Mouse (Mus musculus) CH12.LX (cell line): ENCODE data around the gene Adcy5. TPM values are rescaled to one million over a fixed set of nuclear protein-coding genes. Genes with fewer than 3 reads are reported as not detected.

Experiments used
- DNase-seq: peaks from one replicate; pipeline ENCODE4 v3.0.0-alpha.2; 2013; ENCODE audit errors: extremely low read depth
- H3K27ac ChIP-seq: 2 replicates; pipeline ENCODE4 v1.5.1; 2012; ENCODE audit warnings: low read depth, mild to moderate bottlenecking, control low read depth, moderate library complexity; ENCODE audit not compliant: insufficient read depth
- H3K27me3 ChIP-seq: replicated peaks from 2 replicates; pipeline ENCODE3; 2012; ENCODE audit warnings: inconsistent platforms
- H3K36me3 ChIP-seq, 2 experiments: replicated peaks in 1 of 2; 2 replicates each; pipeline versions ENCODE3 to v1.6.1; 2012; ENCODE audit warnings: inconsistent platforms in 1 of 2, low read length in 1 of 2, mild to moderate bottlenecking in 1 of 2, mixed read lengths in 1 of 2, moderate library complexity in 1 of 2; ENCODE audit not compliant: control insufficient read depth in 1 of 2, insufficient read depth in 1 of 2
- H3K4me1 ChIP-seq, 2 experiments: 2 replicates each; pipeline ENCODE4 v1.6.1; 2012; ENCODE audit warnings: inconsistent platforms in 1 of 2, moderate library complexity in 1 of 2; ENCODE audit not compliant: insufficient read depth in 2 of 2, control insufficient read depth in 1 of 2
- H3K4me2 ChIP-seq: 2 replicates; pipeline ENCODE4 v1.6.1; 2012; ENCODE audit warnings: low read depth, mild to moderate bottlenecking, control low read depth; ENCODE audit not compliant: poor library complexity, insufficient read depth, severe bottlenecking
- H3K4me3 ChIP-seq, 3 experiments: fragments of 150-350 bp in 1 of 3; sonication (generic) in 1 of 3; replicated peaks in 1 of 3; 2 replicates each; pipeline versions ENCODE3 to v1.5.1; 2011 to 2012; ENCODE audit warnings: low read depth in 2 of 3, low read length in 2 of 3, mild to moderate bottlenecking in 2 of 3, moderate library complexity in 2 of 3, control low read depth in 1 of 3, improper control_type of control experiment in 1 of 3, inconsistent platforms in 1 of 3, mixed read lengths in 1 of 3; ENCODE audit not compliant: poor library complexity in 1 of 3
- H3K79me2 ChIP-seq: replicated peaks from 2 replicates; pipeline ENCODE4 v1.6.1; 2012; ENCODE audit warnings: mild to moderate bottlenecking, moderate library complexity; ENCODE audit not compliant: control insufficient read depth, poor library complexity, insufficient read depth, severe bottlenecking; ENCODE audit errors: extremely low read depth
- H3K9ac ChIP-seq: 2 replicates; pipeline ENCODE4 v1.6.1; 2012; ENCODE audit warnings: low read depth, mild to moderate bottlenecking, control low read depth, moderate library complexity; ENCODE audit not compliant: insufficient read depth
- H3K9me3 ChIP-seq: replicated peaks from 2 replicates; pipeline ENCODE3; 2012; ENCODE audit warnings: low read length, inconsistent platforms, mixed read lengths
- BHLHE40 ChIP-seq: IDR thresholded peaks from 2 replicates; pipeline ENCODE4 v1.6.1; 2011; ENCODE audit warnings: mild to moderate bottlenecking, low read depth, low read length, improper control_type of control experiment
- CHD1 ChIP-seq: IDR thresholded peaks from 2 replicates; pipeline ENCODE4 v1.6.1; 2012; ENCODE audit warnings: low read depth, low read length, improper control_type of control experiment, inconsistent platforms
- E2F4 ChIP-seq: IDR thresholded peaks from 2 replicates; pipeline ENCODE4 v1.6.1; 2011; ENCODE audit warnings: low read depth, low read length, improper control_type of control experiment; ENCODE audit not compliant: insufficient replicate concordance
- EP300 ChIP-seq: IDR thresholded peaks from 2 replicates; pipeline ENCODE4 v1.6.1; 2011; ENCODE audit warnings: low read length, improper control_type of control experiment
- ETS1 ChIP-seq: conservative IDR thresholded peaks from 2 replicates; pipeline ENCODE4 v1.6.1; 2012; ENCODE audit warnings: low read depth, mild to moderate bottlenecking, inconsistent platforms, low read length, improper control_type of control experiment, moderate library complexity
- HCFC1 ChIP-seq: IDR thresholded peaks from 2 replicates; pipeline ENCODE4 v1.6.1; 2012; ENCODE audit warnings: low read depth, mild to moderate bottlenecking, inconsistent platforms, low read length, improper control_type of control experiment
- IRF4 ChIP-seq: IDR thresholded peaks from 2 replicates; pipeline ENCODE4 v1.6.1; 2014; ENCODE audit warnings: low read depth, mild to moderate bottlenecking, inconsistent platforms, low read length, improper control_type of control experiment
- JUND ChIP-seq: conservative IDR thresholded peaks from 2 replicates; pipeline ENCODE4 v1.6.1; 2011; ENCODE audit warnings: low read depth, low read length, improper control_type of control experiment
- MAFK ChIP-seq: IDR thresholded peaks from 2 replicates; pipeline ENCODE4 v1.6.1; 2011; ENCODE audit warnings: low read length, improper control_type of control experiment; ENCODE audit not compliant: insufficient replicate concordance
- MAX ChIP-seq: IDR thresholded peaks from 2 replicates; pipeline ENCODE4 v1.6.1; 2011; ENCODE audit warnings: low read length, improper control_type of control experiment
- MEF2A ChIP-seq: IDR thresholded peaks from 2 replicates; pipeline ENCODE4 v1.6.1; 2014; ENCODE audit warnings: low read depth, mild to moderate bottlenecking, inconsistent platforms, low read length, improper control_type of control experiment, borderline replicate concordance
- MXI1 ChIP-seq: IDR thresholded peaks from 2 replicates; pipeline ENCODE4 v1.6.1; 2011; ENCODE audit warnings: mild to moderate bottlenecking, low read depth, low read length, improper control_type of control experiment
- MYC ChIP-seq: IDR thresholded peaks from 2 replicates; pipeline ENCODE4 v1.6.1; 2011; ENCODE audit warnings: low read depth, mild to moderate bottlenecking, improper control_type of control experiment, low read length
- NELFE ChIP-seq: IDR thresholded peaks from 2 replicates; pipeline ENCODE4 v1.6.1; 2011; ENCODE audit warnings: low read depth, low read length, improper control_type of control experiment
- NRF1 ChIP-seq: IDR thresholded peaks from 2 replicates; pipeline ENCODE4 v1.6.1; 2014; ENCODE audit warnings: low read depth, mild to moderate bottlenecking, inconsistent platforms, low read length, improper control_type of control experiment, moderate library complexity
- PAX5 ChIP-seq: IDR thresholded peaks from 2 replicates; pipeline ENCODE4 v1.6.1; 2012; ENCODE audit warnings: low read length, inconsistent platforms, mixed read lengths
- RAD21 ChIP-seq: IDR thresholded peaks from 2 replicates; pipeline ENCODE4 v1.6.1; 2011; ENCODE audit warnings: low read depth, mild to moderate bottlenecking, low read length, improper control_type of control experiment, moderate library complexity
- SIN3A ChIP-seq: IDR thresholded peaks from 2 replicates; pipeline ENCODE4 v1.6.1; 2012; ENCODE audit warnings: low read length, improper control_type of control experiment, inconsistent platforms
- SMC3 ChIP-seq: IDR thresholded peaks from 2 replicates; pipeline ENCODE4 v1.6.1; 2011; ENCODE audit warnings: low read depth, low read length, improper control_type of control experiment
- TBP ChIP-seq: conservative IDR thresholded peaks from 2 replicates; pipeline ENCODE4 v1.6.1; 2011; ENCODE audit warnings: low read depth, low read length, improper control_type of control experiment
- ZC3H11A ChIP-seq: IDR thresholded peaks from 2 replicates; pipeline ENCODE4 v1.6.1; 2012; ENCODE audit warnings: low read depth, mild to moderate bottlenecking, inconsistent platforms, low read length, improper control_type of control experiment
- ZKSCAN1 ChIP-seq: IDR thresholded peaks from 2 replicates; pipeline ENCODE4 v1.6.1; 2012; ENCODE audit warnings: low read depth, inconsistent platforms, low read length, improper control_type of control experiment, borderline replicate concordance
- ZMIZ1 ChIP-seq: IDR thresholded peaks from 2 replicates; pipeline ENCODE4 v1.6.1; 2012; ENCODE audit warnings: low read depth, mild to moderate bottlenecking, inconsistent platforms, low read length, improper control_type of control experiment
- ZNF384 ChIP-seq: IDR thresholded peaks from 2 replicates; pipeline ENCODE4 v1.6.1; 2012; ENCODE audit warnings: low read depth, low read length, improper control_type of control experiment, inconsistent platforms
- dilution Hi-C: fragments of 300-500 bp; cut with MboI; formaldehyde crosslinking; loops from 2 replicates; pipeline ENCODE4 v1.14.3; 2020; ENCODE audit warnings: low sequenced_read_pairs; ENCODE audit not compliant: extremely low pct_unique_long_range_greater_than_20kb, extremely low pct_ligation_motif_present
- in situ Hi-C: fragments of 300-500 bp; cut with MboI; formaldehyde crosslinking; loops from 3 replicates; pipeline ENCODE4 v1.14.3; 2019; ENCODE audit warnings: low sequenced_read_pairs, low pct_ligation_motif_present, low pct_unique_long_range_greater_than_20kb, mixed read lengths
- polyA plus RNA-seq: library from polyadenylated mRNA; unstranded; fragments of >175 nt; gene quantifications from 2 replicates; pipeline ENCODE4 v1.2.1, GENCODE M21; 2012; ENCODE audit warnings: low read depth; ENCODE audit not compliant: insufficient read length
- total RNA-seq, 2 experiments: library from RNA; depleted of rRNA; stranded (reverse); fragments of 300-350 nt in 1 of 2; fragments of >200 nt in 1 of 2; gene quantifications; 2 replicates each; pipeline ENCODE4 v1.2.3; 2012 to 2014

Gene Adcy5
- total and polyA plus RNA-seq, 3 experiments: 0.04 TPM; not detected in 2

DNA sequence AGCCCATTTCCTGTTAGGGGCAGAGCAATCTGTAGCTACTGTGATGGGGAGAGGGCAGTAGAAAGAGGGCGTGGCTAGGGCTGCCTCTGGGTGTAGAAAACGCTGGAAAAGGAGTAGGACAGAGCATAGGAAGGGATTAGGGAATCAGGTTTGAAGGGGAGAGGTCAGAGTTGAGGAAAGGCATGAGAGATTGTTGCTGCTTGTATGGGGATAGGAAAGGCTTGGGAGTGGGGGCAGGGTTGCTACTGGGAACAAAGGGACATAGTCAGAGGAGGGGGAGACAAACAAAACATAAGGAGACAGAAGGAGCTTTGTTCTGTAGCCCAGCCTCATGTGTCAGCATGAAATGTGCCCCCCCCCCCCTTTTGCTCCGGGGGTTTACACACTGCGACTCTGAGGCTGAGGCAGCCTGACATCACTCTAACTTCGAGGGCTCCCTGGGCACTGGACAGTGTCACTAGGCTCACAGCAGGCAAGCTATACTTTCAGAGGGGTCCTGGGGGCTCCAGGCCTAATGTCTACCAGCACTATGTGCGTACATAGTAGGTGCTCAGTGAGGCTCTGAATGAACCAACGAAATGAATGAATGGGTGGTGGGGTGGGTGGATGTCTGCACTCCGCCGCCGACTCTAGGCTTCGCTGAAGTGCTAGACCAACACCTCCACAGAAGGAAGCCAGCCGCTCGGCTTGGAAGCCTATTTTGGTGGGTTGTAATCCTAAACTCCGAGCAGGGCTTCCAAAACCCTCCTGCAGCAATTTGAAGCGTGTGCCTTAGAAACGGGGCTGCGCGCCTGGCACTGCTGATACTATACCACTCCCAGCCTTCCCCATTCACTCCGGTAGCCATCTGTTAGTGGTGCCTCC lies 9.9 kb downstream of the Adcy5 start:
- no peaks in the 10 kb centered on the region for H3K9me3 ChIP-seq
- no peak overlapping the region for H3K27ac ChIP-seq
- TF ChIP-seq NELFE (no peak), ZC3H11A (no peak), MAFK (no peak), BHLHE40 (no peak), SIN3A (no peak), RAD21 (no peak), MAX (no peak), ZMIZ1 (no peak), SMC3 (no peak), MYC (no peak), E2F4 (no peak), TBP (no peak), HCFC1 (no peak), EP300 (no peak), MEF2A (no peak)
- in situ Hi-C loops: no loop called here
- no peak overlapping the region for H3K9ac ChIP-seq
- H3K27me3 ChIP-seq: peaks cover 95% of the 10 kb centered on the region
- no peak overlapping the region for H3K4me2 ChIP-seq
- no peaks in the 10 kb centered on the region for H3K79me2 ChIP-seq
- no peak for DNase-seq
- no peak overlapping the region for H3K4me3 ChIP-seq
- peaks cover 0 to 2% of the 10 kb centered on the region in 2 experiments; a peak in 1 of 4 replicates for H3K4me1 ChIP-seq
- H3K36me3 ChIP-seq: no peaks in the 10 kb centered on the region
- dilution Hi-C loops: no loop called here

DNA sequence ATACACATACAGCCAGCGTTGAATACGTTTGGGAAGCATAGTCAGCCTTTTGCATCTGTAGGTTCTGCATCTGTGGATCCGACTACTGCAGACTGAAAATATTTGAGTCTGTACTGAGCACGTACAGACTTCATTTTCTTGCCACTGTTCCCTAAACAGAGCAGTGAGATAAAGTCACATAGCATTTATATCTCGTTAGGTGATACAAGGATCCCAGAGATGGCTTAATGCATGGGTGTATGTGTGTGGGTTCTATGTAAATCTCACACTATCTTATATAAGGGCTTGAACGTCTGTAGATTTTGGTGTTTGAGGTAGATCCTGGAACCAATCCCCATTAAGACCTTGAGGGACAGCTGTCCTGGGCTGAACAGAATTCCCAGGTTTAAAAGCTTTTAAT lies 10.7 kb downstream of the Adcy5 start:
- Histone ChIP-seq H3K79me2 (no peaks in the 10 kb centered on the region), H3K27ac (no peak overlapping the region), H3K36me3 (no peaks in the 10 kb centered on the region), H3K4me3 (no peak overlapping the region), H3K9me3 (no peaks in the 10 kb centered on the region), H3K9ac (no peak overlapping the region), H3K4me1 (peaks cover 0 to 2% of the 10 kb centered on the region in 2 experiments; a peak in 1 of 4 replicates), H3K27me3 (peaks cover 95% of the 10 kb centered on the region), H3K4me2 (no peak overlapping the region)
- TF ChIP-seq NRF1: no peak
- no peak for TF ChIP-seq ZKSCAN1
- no peak for TF ChIP-seq IRF4
- no peak for TF ChIP-seq MEF2A
- no peak for TF ChIP-seq MXI1
- no peak for TF ChIP-seq TBP
- TF ChIP-seq E2F4: no peak
- TF ChIP-seq SMC3: no peak
- no peak for TF ChIP-seq HCFC1
- TF ChIP-seq ETS1: no peak
- no peak for TF ChIP-seq JUND
- no peak for TF ChIP-seq ZNF384
- no peak for TF ChIP-seq MAX
- no peak for TF ChIP-seq EP300
- TF ChIP-seq CHD1: no peak
- TF ChIP-seq PAX5: no peak
- no peak for DNase-seq
- dilution Hi-C loops: no loop called here
- in situ Hi-C loops: no loop called here
